In genomic region chr2:28511600-28511999, GRCm38 (mm10) we compare ENCODE assay signal across 17 mouse cellular contexts. TPM values are rescaled to one million over a fixed set of nuclear protein-coding genes. Genes with fewer than 3 reads are reported as not detected.
DNase-seq lines count a peak whose midpoint lies in the region; ATAC-seq and TF ChIP-seq lines count a peak whose summit lies in the region.
"Not testable (repeated sequence)": the region's sequence is repeated elsewhere in the genome, so short reads cannot be mapped to it uniquely, and the experiment has no call there.
"Had no signal": no experiment of that assay in that cellular context is flagged by ENCODE, and none has a peak within 500 bp of the region (broad histone marks: within the 10 kb centered on the region; RNA-seq: fewer than 3 reads in every experiment).

No protein-coding gene starts in this region.

- not testable (repeated sequence) for H3K9me3 ChIP-seq in ES-Bruce4 (replicated peaks; ENCODE audit: control insufficient read depth, insufficient read depth, low read length, poor library complexity, severe bottlenecking); forebrain, postnatal 0 days (ENCODE audit: low read length); heart, postnatal 0 days (replicated peaks; ENCODE audit: control insufficient read depth, low read length); midbrain, embryonic 11.5 days (ENCODE audit: control insufficient read depth, low read length); stomach, postnatal 0 days (ENCODE audit: control insufficient read depth, low read length)

- H3K4me2 ChIP-seq in forebrain, postnatal 0 days (ENCODE audit: low read depth); heart, postnatal 0 days (ENCODE audit: low read depth, low read length); midbrain, embryonic 11.5 days; stomach, postnatal 0 days (replicated peaks; ENCODE audit: low read depth): not testable (repeated sequence)

- DNase-seq in forebrain, postnatal 0 days; heart, postnatal 0 days (ENCODE audit: low spot score); left cerebral cortex, adult 2 months (ENCODE audit: extremely low spot score in 1 of 2, low spot score in 2 of 2); stomach, postnatal 0 days (ENCODE audit: low spot score): not testable (repeated sequence)
- peak; percentile 10 for DNase-seq in kidney, postnatal 10 days
- DNase-seq in midbrain, embryonic 11.5 days (ENCODE audit: low spot score, missing footprints): peak; percentile 80

- 59% methylated on average over 5 of the region's 5 CpGs for WGBS in forebrain, postnatal 0 days
- 41% methylated on average over 5 of the region's 5 CpGs for WGBS in heart, postnatal 0 days
- WGBS in midbrain, embryonic 11.5 days: 48% methylated on average over 5 of the region's 5 CpGs
- 49% methylated on average over 5 of the region's 5 CpGs for WGBS in stomach, postnatal 0 days

- peak; percentile 2 for TF ChIP-seq CTCF in ES-Bruce4 (IDR thresholded peaks at IDR 0.05; ENCODE audit: low read depth, low read length)
- TF ChIP-seq CTCF in forebrain, postnatal 0 days (IDR thresholded peaks at IDR 0.05; ENCODE audit: low read depth): peak; percentile 53
- TF ChIP-seq CTCF in heart, postnatal 0 days (IDR thresholded peaks at IDR 0.05; ENCODE audit: low read depth): 0 out of 2 replicates have a peak, but pooled peaks have one; percentile 2
- peak; percentile 41 for TF ChIP-seq CTCF in left cerebral cortex, adult 2 months (IDR thresholded peaks at IDR 0.05)
- peak; percentile 64 for TF ChIP-seq CTCF in stomach, postnatal 0 days (IDR thresholded peaks at IDR 0.05; ENCODE audit: low read depth)

- not testable (repeated sequence) for ATAC-seq in forebrain, postnatal 0 days; heart, postnatal 0 days (ENCODE audit: insufficient read depth, low read depth); midbrain, embryonic 11.5 days (ENCODE audit: low FRiP score); stomach, postnatal 0 days (ENCODE audit: low FRiP score, low TSS enrichment)

- TF ChIP-seq EP300 in ES-Bruce4 (IDR thresholded peaks at IDR 0.05; ENCODE audit: insufficient read depth, low read depth, low read length); heart, postnatal 0 days (IDR thresholded peaks at IDR 0.05; ENCODE audit: low read depth); stomach, postnatal 0 days (optimal IDR thresholded peaks at IDR 0.05): not testable (repeated sequence)

- H3K4me1 ChIP-seq in ES-Bruce4 (ENCODE audit: control insufficient read depth, insufficient read depth, low read length); midbrain, embryonic 11.5 days (ENCODE audit: control insufficient read depth, insufficient read depth, low read length); stomach, postnatal 0 days (replicated peaks; ENCODE audit: control insufficient read depth, insufficient read depth): not testable (repeated sequence)
- H3K4me1 ChIP-seq in forebrain, postnatal 0 days (ENCODE audit: insufficient read depth): peaks cover 19% of the 10 kb centered on the region
- H3K4me1 ChIP-seq in heart, postnatal 0 days (ENCODE audit: control insufficient read depth, insufficient read depth): peaks cover 11% of the 10 kb centered on the region; the same call in 1 of the 2 replicates

- not testable (repeated sequence) for H3K36me3 ChIP-seq in ES-Bruce4 (ENCODE audit: control insufficient read depth, insufficient read depth, low read length, poor library complexity, severe bottlenecking); forebrain, postnatal 0 days (ENCODE audit: insufficient read depth); heart, postnatal 0 days (replicated peaks; ENCODE audit: control insufficient read depth, insufficient read depth, low read length); midbrain, embryonic 11.5 days (ENCODE audit: control insufficient read depth, insufficient read depth, low read length); stomach, postnatal 0 days (ENCODE audit: control insufficient read depth, insufficient read depth, low read length)

- not testable (repeated sequence) for H3K4me3 ChIP-seq in ES-Bruce4 (ENCODE audit: low read depth, low read length); forebrain, postnatal 0 days (ENCODE audit: low read depth, low read length); heart, postnatal 0 days (ENCODE audit: low read depth, low read length); left cerebral cortex, adult 2 months; midbrain, embryonic 11.5 days (ENCODE audit: low read depth, low read length); stomach, postnatal 0 days (ENCODE audit: low read depth, low read length)

- intact Hi-C loops in left cerebral cortex, adult 2 months (cut with DNase I): not testable (repeated sequence)

- not testable (repeated sequence) for H3K9ac ChIP-seq in ES-Bruce4 (ENCODE audit: low read depth, poor library complexity, severe bottlenecking); forebrain, postnatal 0 days; heart, postnatal 0 days (replicated peaks; ENCODE audit: low read depth, low read length); midbrain, embryonic 11.5 days (ENCODE audit: low read length); stomach, postnatal 0 days (ENCODE audit: low read length)

- H3K27ac ChIP-seq in ES-Bruce4 (ENCODE audit: insufficient read depth, low read length); forebrain, postnatal 0 days (ENCODE audit: low read depth, low read length); heart, postnatal 0 days (ENCODE audit: low read depth); left cerebral cortex, adult 2 months; midbrain, embryonic 11.5 days (ENCODE audit: low read depth, low read length); stomach, postnatal 0 days (replicated peaks): not testable (repeated sequence)

- not testable (repeated sequence) for TF ChIP-seq POLR2A in ES-Bruce4 (IDR thresholded peaks at IDR 0.05; ENCODE audit: insufficient read depth, low read length)

- not testable (repeated sequence) for H3K27me3 ChIP-seq in ES-Bruce4 (ENCODE audit: control insufficient read depth, insufficient read depth, low read length, poor library complexity, severe bottlenecking); forebrain, postnatal 0 days (ENCODE audit: insufficient read depth, low read length); heart, postnatal 0 days (ENCODE audit: control insufficient read depth, insufficient read depth, low read length); midbrain, embryonic 11.5 days (ENCODE audit: control insufficient read depth, insufficient read depth, low read length); stomach, postnatal 0 days (ENCODE audit: control insufficient read depth, insufficient read depth, low read length)

RNA-seq across cellular contexts. Expression of gene Ralgds, which starts 1.3 kb away (rescaled TPM):
- 49.2 and 50.4 TPM in 2 replicates for polyA plus RNA-seq in ES-Bruce4 (2011; ENCODE audit: insufficient read depth, insufficient read length, low read depth, missing spikeins)
- total RNA-seq in forebrain, postnatal 0 days (2014; rRNA removed): 176 and 197 TPM in 2 replicates
- 65.3 and 76.8 TPM in 2 replicates for polyA plus RNA-seq in forebrain, postnatal 0 days (2015; fragmentation: Nextera tagmentation; extraction: Ambion mirVana)
- 34.9 and 35.7 TPM in 2 replicates for total RNA-seq in heart, postnatal 0 days (2014; rRNA removed; ENCODE audit: low replicate concordance)
- 12.2 and 13.1 TPM in 2 replicates for polyA plus RNA-seq in heart, postnatal 0 days (2015; fragmentation: Nextera tagmentation; extraction: Ambion mirVana)
- 10 to 100 TPM; 81.1 to 92.6 TPM for total RNA-seq in left cerebral cortex, adult 2 months (2021)
- polyA plus RNA-seq in midbrain, embryonic 11.5 days (2014; fragmentation: Nextera tagmentation; extraction: Ambion mirVana): 45.8 and 48.8 TPM in 2 replicates
- polyA plus RNA-seq in stomach, postnatal 0 days (2015; fragmentation: Nextera tagmentation; extraction: Ambion mirVana): 23.9 and 26.8 TPM in 2 replicates

RNA-seq across cellular contexts. Expression of gene Gm10134, which starts 5.7 kb away (rescaled TPM):
- 2.8 TPM in 1 of 2 replicates, not detected in the other for polyA plus RNA-seq in ES-Bruce4 (2011; ENCODE audit: insufficient read depth, insufficient read length, low read depth, missing spikeins)
- not detected in 2 replicates for total RNA-seq in forebrain, postnatal 0 days (2014; rRNA removed)
- 1.8 and 2.3 TPM in 2 replicates for polyA plus RNA-seq in forebrain, postnatal 0 days (2015; fragmentation: Nextera tagmentation; extraction: Ambion mirVana)
- total RNA-seq in heart, postnatal 0 days (2014; rRNA removed; ENCODE audit: low replicate concordance): not detected in 2 replicates
- polyA plus RNA-seq in heart, postnatal 0 days (2015; fragmentation: Nextera tagmentation; extraction: Ambion mirVana): 0.49 TPM in 1 of 2 replicates, not detected in the other
- 1 to 10 TPM in 1 of 2 experiments, not detected in 1; 1.9 TPM for total RNA-seq in left cerebral cortex, adult 2 months (2021)
- not detected in 2 replicates for polyA plus RNA-seq in midbrain, embryonic 11.5 days (2014; fragmentation: Nextera tagmentation; extraction: Ambion mirVana)
- 5.5 and 6.2 TPM in 2 replicates for polyA plus RNA-seq in stomach, postnatal 0 days (2015; fragmentation: Nextera tagmentation; extraction: Ambion mirVana)
- total RNA-seq: gastrocnemius, postnatal 36 days; megakaryocyte, adult 5-6 weeks had no signal
- polyA plus RNA-seq: C2C12; embryonic facial prominence, embryonic 11.5 days; hindbrain, embryonic 10.5 days; limb, embryonic 10.5 days had no signal

RNA-seq across cellular contexts. Expression of gene Gbgt1, which starts 14.9 kb away (rescaled TPM):
- polyA plus RNA-seq in ES-Bruce4 (2011; ENCODE audit: insufficient read depth, insufficient read length, low read depth, missing spikeins): 2.1 and 2.8 TPM in 2 replicates
- 1.5 and 4.9 TPM in 2 replicates for total RNA-seq in forebrain, postnatal 0 days (2014; rRNA removed)
- polyA plus RNA-seq in forebrain, postnatal 0 days (2015; fragmentation: Nextera tagmentation; extraction: Ambion mirVana): 0.47 and 0.54 TPM in 2 replicates
- 0.15 and 0.42 TPM in 2 replicates for total RNA-seq in heart, postnatal 0 days (2014; rRNA removed; ENCODE audit: low replicate concordance)
- polyA plus RNA-seq in heart, postnatal 0 days (2015; fragmentation: Nextera tagmentation; extraction: Ambion mirVana): 0.11 TPM in 1 of 2 replicates, not detected in the other
- total RNA-seq in left cerebral cortex, adult 2 months (2021): 1 to 10 TPM; 1.8 to 2.9 TPM
- polyA plus RNA-seq in midbrain, embryonic 11.5 days (2014; fragmentation: Nextera tagmentation; extraction: Ambion mirVana): 0.10 and 0.25 TPM in 2 replicates
- polyA plus RNA-seq in stomach, postnatal 0 days (2015; fragmentation: Nextera tagmentation; extraction: Ambion mirVana): 1.2 and 1.3 TPM in 2 replicates
- polyA plus RNA-seq: C2C12; embryonic facial prominence, embryonic 11.5 days; forebrain, embryonic 13.5 days; limb, embryonic 10.5 days had no signal

RNA-seq across cellular contexts. Expression of gene Mrps2, which starts 43.7 kb away (rescaled TPM):
- 68.4 and 74.6 TPM in 2 replicates for polyA plus RNA-seq in ES-Bruce4 (2011; ENCODE audit: insufficient read depth, insufficient read length, low read depth, missing spikeins)
- 25.4 and 33.4 TPM in 2 replicates for total RNA-seq in forebrain, postnatal 0 days (2014; rRNA removed)
- polyA plus RNA-seq in forebrain, postnatal 0 days (2015; fragmentation: Nextera tagmentation; extraction: Ambion mirVana): 39.8 and 42.6 TPM in 2 replicates
- total RNA-seq in heart, postnatal 0 days (2014; rRNA removed; ENCODE audit: low replicate concordance): 29.8 and 37.1 TPM in 2 replicates
- polyA plus RNA-seq in heart, postnatal 0 days (2015; fragmentation: Nextera tagmentation; extraction: Ambion mirVana): 40.9 and 45.0 TPM in 2 replicates
- total RNA-seq in left cerebral cortex, adult 2 months (2021): 10 to 100 TPM; 36.1 to 36.8 TPM
- polyA plus RNA-seq in midbrain, embryonic 11.5 days (2014; fragmentation: Nextera tagmentation; extraction: Ambion mirVana): 65.9 and 71.6 TPM in 2 replicates
- polyA plus RNA-seq in stomach, postnatal 0 days (2015; fragmentation: Nextera tagmentation; extraction: Ambion mirVana): 25.3 and 28.3 TPM in 2 replicates

RNA-seq across cellular contexts. Expression of gene 1700007K13Rik, which starts 45.5 kb away (rescaled TPM):
- polyA plus RNA-seq in ES-Bruce4 (2011; ENCODE audit: insufficient read depth, insufficient read length, low read depth, missing spikeins): 34.9 and 41.9 TPM in 2 replicates
- total RNA-seq in forebrain, postnatal 0 days (2014; rRNA removed): 5.2 and 5.4 TPM in 2 replicates
- polyA plus RNA-seq in forebrain, postnatal 0 days (2015; fragmentation: Nextera tagmentation; extraction: Ambion mirVana): 5.2 and 8.5 TPM in 2 replicates
- not detected in 2 replicates for total RNA-seq in heart, postnatal 0 days (2014; rRNA removed; ENCODE audit: low replicate concordance)
- polyA plus RNA-seq in heart, postnatal 0 days (2015; fragmentation: Nextera tagmentation; extraction: Ambion mirVana): 0.15 and 0.65 TPM in 2 replicates
- total RNA-seq in left cerebral cortex, adult 2 months (2021): 1 to 10 TPM; 4.2 TPM
- polyA plus RNA-seq in midbrain, embryonic 11.5 days (2014; fragmentation: Nextera tagmentation; extraction: Ambion mirVana): 0.99 and 1.3 TPM in 2 replicates
- polyA plus RNA-seq in stomach, postnatal 0 days (2015; fragmentation: Nextera tagmentation; extraction: Ambion mirVana): 0.63 and 1.2 TPM in 2 replicates
- total RNA-seq: gastrocnemius, postnatal 36 days; heart, postnatal 14 days; megakaryocyte, adult 5-6 weeks had no signal
- polyA plus RNA-seq: intestine, embryonic 15.5 days; liver, embryonic 13.5 days had no signal

Comparison
In these comparisons a context has a peak if more than half of its experiments do, and no peak if none do; other contexts are left out.
1. CTCF ChIP-seq: peak in every context shown above with its lines; median percentile 64 in stomach, postnatal 0 days; 53 in forebrain, postnatal 0 days; 41 in left cerebral cortex, adult 2 months; 2 in ES-Bruce4; 2 in heart, postnatal 0 days.